Mouse (Mus musculus) inflammation-experienced regulatory T-cells, adult 16 weeks (primary cell): Measurements from ENCODE around the gene Gng4. TPM values are rescaled to one million over a fixed set of nuclear protein-coding genes. Genes with fewer than 3 reads are reported as not detected.

Experiments
- polyA plus RNA-seq: library from polyadenylated mRNA; unstranded; fragments of 100-300 nt; shearing (Covaris generic); gene quantifications from one replicate; pipeline ENCODE4 v1.2.1, GENCODE M21; 2017

Gng4 gene
- not detected for polyA plus RNA-seq

GRCm38 (mm10) chr13:13783894-13784419 lies at the start of gene Gng4:
Gene Gng4 (plus strand): TSS chr13:13784059.

Other genes with a start within 250 kb of the Gng4 start
- 21.8 TPM for gene Lyst, start 193.7 kb upstream of the Gng4 start, polyA plus RNA-seq
- 41.1 TPM for gene B3galnt2, start 170.4 kb downstream of the Gng4 start, polyA plus RNA-seq